Mouse (Mus musculus): ENCODE results near the gene AC109138.7. TPM values are rescaled to one million over a fixed set of nuclear protein-coding genes. Genes with fewer than 3 reads are reported as not detected.

Gene AC109138.7
- polyA plus RNA-seq, 1 experiment from 2014 or later = not detected

DNA sequence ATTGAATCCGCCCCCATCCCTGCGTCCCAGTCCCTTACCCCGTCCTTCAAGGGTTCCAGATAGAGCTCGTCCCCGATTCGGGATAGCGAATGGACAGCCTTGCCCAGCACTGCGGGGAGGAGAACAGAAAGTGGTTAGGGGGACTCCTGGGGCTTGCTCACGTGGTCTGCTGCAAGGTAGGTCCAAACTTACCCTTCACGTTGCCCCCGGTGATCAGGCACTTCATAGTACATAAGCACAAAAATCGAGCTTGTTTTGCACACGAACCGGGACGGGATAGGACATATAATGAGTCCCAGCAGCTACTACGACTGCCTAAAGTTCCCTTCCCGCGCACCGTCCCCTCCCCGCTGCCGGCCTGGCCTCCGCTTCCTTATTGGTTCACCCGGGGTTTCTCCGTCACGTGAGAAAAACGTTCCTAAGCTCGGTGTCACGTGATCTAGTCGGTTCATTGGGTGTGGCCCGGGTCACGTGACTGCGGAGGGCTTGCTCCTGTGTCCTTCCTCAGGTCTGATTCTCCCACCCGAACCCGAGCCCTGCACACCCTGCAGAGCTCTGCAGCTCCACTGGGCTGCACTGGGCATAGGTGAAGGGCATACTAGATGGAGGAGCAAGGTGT is 12.8 kb upstream of the AC109138.7 start, which contains the start of gene Rad9a:
Gene Rad9a, minus strand, starts transcription at position 372 of the 619 bp plus-strand sequence.
- Histone ChIP-seq H3K27ac (ENCODE audit: low read length) (peak within 1 kb of the TSS; percentile 74), H3K27me3 (replicated peaks; ENCODE audit: control insufficient read depth, insufficient read depth, low read length) (no peaks in the 10 kb centered on the region), H3K4me3 (ENCODE audit: low read length) (peak within 1 kb of the TSS; percentile 78), H3K9me3 (ENCODE audit: control insufficient read depth, low read length) (no peaks in the 10 kb centered on the region), H3K4me1 (ENCODE audit: control insufficient read depth, insufficient read depth, low read length) (peaks cover 22% of the 10 kb centered on the region), H3K9ac (ENCODE audit: low read depth, low read length) (peak within 1 kb of the TSS; percentile 85), H3K4me2 (ENCODE audit: low read depth, low read length) (peak within 1 kb of the TSS; percentile 99), H3K36me3 (ENCODE audit: control insufficient read depth, insufficient read depth, low read length) (0 out of 2 replicates have a peak, but pooled peaks cover 6% of the 10 kb centered on the region)
- under 1% methylated on average over 34 of the region's 34 CpGs for WGBS
- peak; percentile 86 for ATAC-seq

GRCm38 (mm10) chr19:4202149-4202548 is 12.0 kb upstream of the AC109138.7 start:
- H3K4me2 ChIP-seq (ENCODE audit: low read depth, low read length) = peak overlapping the region; percentile 99
- peak overlapping the region; percentile 78 for H3K4me3 ChIP-seq (ENCODE audit: low read length)
- H3K9ac ChIP-seq (ENCODE audit: low read depth, low read length) = peak overlapping the region; percentile 85
- ATAC-seq = 0 out of 2 replicates have a peak, but pooled peaks have one; percentile 5
- H3K36me3 ChIP-seq (ENCODE audit: control insufficient read depth, insufficient read depth, low read length) = 0 out of 2 replicates have a peak, but pooled peaks cover 6% of the 10 kb centered on the region
- H3K27me3 ChIP-seq (replicated peaks; ENCODE audit: control insufficient read depth, insufficient read depth, low read length) = no peaks in the 10 kb centered on the region
- H3K27ac ChIP-seq (ENCODE audit: low read length) = no peak overlapping the region; the same call in 1 of the 2 replicates
- H3K4me1 ChIP-seq (ENCODE audit: control insufficient read depth, insufficient read depth, low read length) = peaks cover 15% of the 10 kb centered on the region
- H3K9me3 ChIP-seq (ENCODE audit: control insufficient read depth, low read length) = no peaks in the 10 kb centered on the region
- WGBS = 31% methylated on average over 7 of the region's 7 CpGs

GRCm38 (mm10) chr19:4203148-4203547 is 11.0 kb upstream of the AC109138.7 start:
- WGBS = 60% methylated on average over 3 of the region's 3 CpGs
- 0 out of 2 replicates have a peak, but pooled peaks cover 2% of the 10 kb centered on the region for H3K36me3 ChIP-seq (ENCODE audit: control insufficient read depth, insufficient read depth, low read length)
- H3K4me3 ChIP-seq (ENCODE audit: low read length) = no peak overlapping the region
- H3K4me2 ChIP-seq (ENCODE audit: low read depth, low read length) = no peak overlapping the region
- no peak overlapping the region for H3K9ac ChIP-seq (ENCODE audit: low read depth, low read length)
- no peaks in the 10 kb centered on the region for H3K27me3 ChIP-seq (replicated peaks; ENCODE audit: control insufficient read depth, insufficient read depth, low read length)
- no peak overlapping the region for H3K27ac ChIP-seq (ENCODE audit: low read length)
- no peaks in the 10 kb centered on the region for H3K9me3 ChIP-seq (ENCODE audit: control insufficient read depth, low read length)
- H3K4me1 ChIP-seq (ENCODE audit: control insufficient read depth, insufficient read depth, low read length) = peaks cover 12% of the 10 kb centered on the region
- no peak for ATAC-seq

DNA sequence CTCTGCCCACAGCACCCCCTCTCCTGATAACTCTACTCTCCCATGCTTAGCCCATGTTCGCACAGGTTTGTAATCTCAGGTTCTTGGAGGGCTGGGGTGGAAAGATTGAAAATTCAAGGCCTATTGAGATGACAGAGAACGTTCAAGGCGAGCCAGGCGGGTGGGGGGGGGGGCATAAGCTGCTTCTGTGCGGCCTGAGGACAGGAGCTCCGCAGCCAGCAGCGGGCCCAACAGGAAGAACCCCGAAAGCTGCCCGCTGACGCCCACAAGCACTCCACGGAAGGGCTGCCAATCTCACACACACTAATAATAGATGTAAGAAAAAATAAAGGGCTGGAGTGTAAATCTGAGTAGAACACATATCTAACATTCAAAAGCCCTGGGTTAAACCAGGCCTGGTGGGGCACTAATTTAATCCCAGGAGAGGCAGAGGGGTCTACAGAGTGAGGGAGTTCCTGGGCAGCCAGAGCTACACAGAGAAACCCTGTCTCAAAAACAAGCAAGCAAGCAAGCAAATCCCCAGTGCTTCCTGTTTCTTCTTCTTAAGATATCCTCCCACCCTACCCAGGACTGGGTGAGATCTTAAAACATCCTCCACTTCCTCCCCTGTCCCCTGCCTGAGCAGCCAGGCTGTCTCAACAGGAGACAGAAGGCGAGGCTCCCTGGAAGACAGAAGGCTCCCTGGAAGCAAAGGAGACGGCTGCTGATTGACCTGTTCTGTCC is 10.4 kb upstream of the AC109138.7 start:
- WGBS = 70% methylated on average over 13 of the region's 13 CpGs
- Histone ChIP-seq H3K27ac (ENCODE audit: low read length) (no peak overlapping the region), H3K4me3 (ENCODE audit: low read length) (no peak overlapping the region), H3K36me3 (ENCODE audit: control insufficient read depth, insufficient read depth, low read length) (0 out of 2 replicates have a peak, but pooled peaks cover 2% of the 10 kb centered on the region), H3K4me2 (ENCODE audit: low read depth, low read length) (no peak overlapping the region), H3K27me3 (replicated peaks; ENCODE audit: control insufficient read depth, insufficient read depth, low read length) (no peaks in the 10 kb centered on the region), H3K9ac (ENCODE audit: low read depth, low read length) (no peak overlapping the region), H3K9me3 (ENCODE audit: control insufficient read depth, low read length) (no peaks in the 10 kb centered on the region), H3K4me1 (ENCODE audit: control insufficient read depth, insufficient read depth, low read length) (peaks cover 12% of the 10 kb centered on the region)
- ATAC-seq = no peak

DNA sequence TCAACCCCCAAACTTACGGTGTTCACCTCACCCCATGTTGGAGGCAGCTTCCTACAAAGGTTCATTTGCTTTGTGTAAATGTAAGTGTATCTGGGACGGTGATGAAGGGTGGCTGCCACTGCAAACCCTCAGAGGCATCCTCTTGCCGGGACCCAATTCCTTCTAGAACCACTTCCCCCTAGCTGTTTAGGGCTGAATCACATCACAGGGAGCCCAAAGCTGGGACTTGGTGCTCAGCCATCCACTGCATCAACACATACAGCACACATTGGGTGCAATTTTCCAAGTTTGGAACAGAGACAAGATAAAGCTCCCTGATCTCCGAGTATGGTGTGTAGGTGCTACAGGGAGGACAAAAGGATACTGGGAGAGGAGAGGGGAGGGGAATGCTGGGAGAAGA is 9.3 kb upstream of the AC109138.7 start:
- no peak overlapping the region for H3K4me3 ChIP-seq (ENCODE audit: low read length)
- no peak overlapping the region for H3K4me2 ChIP-seq (ENCODE audit: low read depth, low read length)
- no peak overlapping the region for H3K27ac ChIP-seq (ENCODE audit: low read length)
- H3K9ac ChIP-seq (ENCODE audit: low read depth, low read length) = no peak overlapping the region
- WGBS = 59% methylated on average over 4 of the region's 4 CpGs
- H3K9me3 ChIP-seq (ENCODE audit: control insufficient read depth, low read length) = no peaks in the 10 kb centered on the region
- H3K27me3 ChIP-seq (replicated peaks; ENCODE audit: control insufficient read depth, insufficient read depth, low read length) = no peaks in the 10 kb centered on the region
- no peaks in the 10 kb centered on the region for H3K36me3 ChIP-seq (ENCODE audit: control insufficient read depth, insufficient read depth, low read length)
- no peak for ATAC-seq
- peaks cover 12% of the 10 kb centered on the region for H3K4me1 ChIP-seq (ENCODE audit: control insufficient read depth, insufficient read depth, low read length)

DNA sequence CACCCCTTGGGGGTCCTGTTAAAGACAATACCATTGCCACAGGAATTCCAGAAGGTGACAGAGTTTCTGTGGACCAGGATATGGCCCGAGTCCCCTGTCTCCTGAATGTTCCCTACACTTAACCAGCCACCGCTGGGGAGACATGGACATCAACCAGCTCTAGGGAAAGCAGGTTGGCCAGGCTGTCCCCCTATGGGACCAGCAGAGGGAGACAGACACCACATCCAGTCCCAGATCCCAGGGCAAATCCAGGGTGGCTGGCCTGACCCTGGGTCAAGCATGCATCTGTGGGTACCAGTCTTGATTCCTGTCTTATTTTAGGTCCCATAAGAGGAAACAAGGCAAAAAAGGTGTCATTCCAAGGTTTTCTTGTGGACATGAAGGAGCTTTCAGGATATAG is 7.2 kb upstream of the AC109138.7 start:
- Histone ChIP-seq H3K9me3 (ENCODE audit: control insufficient read depth, low read length) (no peaks in the 10 kb centered on the region), H3K4me3 (ENCODE audit: low read length) (no peak overlapping the region), H3K9ac (ENCODE audit: low read depth, low read length) (no peak overlapping the region), H3K4me1 (ENCODE audit: control insufficient read depth, insufficient read depth, low read length) (peaks cover 3% of the 10 kb centered on the region; the same call in 1 of the 2 replicates), H3K4me2 (ENCODE audit: low read depth, low read length) (no peak overlapping the region), H3K36me3 (ENCODE audit: control insufficient read depth, insufficient read depth, low read length) (no peaks in the 10 kb centered on the region), H3K27ac (ENCODE audit: low read length) (no peak overlapping the region), H3K27me3 (replicated peaks; ENCODE audit: control insufficient read depth, insufficient read depth, low read length) (no peaks in the 10 kb centered on the region)
- peak; percentile 64; the same call in 1 of the 2 replicates for ATAC-seq
- WGBS = 5% methylated on average over 2 of the region's 2 CpGs

- Histone ChIP-seq H3K4me1 (ENCODE audit: control insufficient read depth, insufficient read depth, low read length) (peaks cover 14% of the 10 kb centered on the region), H3K4me3 (ENCODE audit: low read length) (no peak overlapping the region), H3K9me3 (ENCODE audit: control insufficient read depth, low read length) (no peaks in the 10 kb centered on the region), H3K27me3 (replicated peaks; ENCODE audit: control insufficient read depth, insufficient read depth, low read length) (no peaks in the 10 kb centered on the region), H3K9ac (ENCODE audit: low read depth, low read length) (no peak overlapping the region), H3K27ac (ENCODE audit: low read length) (no peak overlapping the region), H3K36me3 (ENCODE audit: control insufficient read depth, insufficient read depth, low read length) (no peaks in the 10 kb centered on the region), H3K4me2 (ENCODE audit: low read depth, low read length) (no peak overlapping the region)
- ATAC-seq = no peak
- 70% methylated on average over 5 of the region's 5 CpGs for WGBS
These were observed 5.6 kb upstream of the AC109138.7 start for GRCm38 (mm10) chr19:4208563-4208962.

- Histone ChIP-seq H3K9ac (ENCODE audit: low read depth, low read length) (peak overlapping the region; percentile 16; the same call in 1 of the 2 replicates), H3K4me3 (ENCODE audit: low read length) (no peak overlapping the region), H3K4me2 (ENCODE audit: low read depth, low read length) (no peak overlapping the region), H3K36me3 (ENCODE audit: control insufficient read depth, insufficient read depth, low read length) (no peaks in the 10 kb centered on the region), H3K4me1 (ENCODE audit: control insufficient read depth, insufficient read depth, low read length) (peaks cover 33% of the 10 kb centered on the region), H3K9me3 (ENCODE audit: control insufficient read depth, low read length) (no peaks in the 10 kb centered on the region), H3K27ac (ENCODE audit: low read length) (no peak overlapping the region), H3K27me3 (replicated peaks; ENCODE audit: control insufficient read depth, insufficient read depth, low read length) (no peaks in the 10 kb centered on the region)
- WGBS = 59% methylated on average over 4 of the region's 4 CpGs
- no peak for ATAC-seq
These were observed 2.1 kb upstream of the AC109138.7 start for GRCm38 (mm10) chr19:4211891-4212588.

GRCm38 (mm10) chr19:4213524-4213974 is 608 bp upstream of the AC109138.7 start:
- peak; percentile 35 for ATAC-seq

More at GRCm38 (mm10) chr19:4213524-4213974, 608 bp upstream of the AC109138.7 start:
- no peaks in the 10 kb centered on the region for H3K27me3 ChIP-seq (replicated peaks; ENCODE audit: control insufficient read depth, insufficient read depth, low read length)
- peak overlapping the region; percentile 98 for H3K9ac ChIP-seq (ENCODE audit: low read depth, low read length)
- peak overlapping the region; percentile 96 for H3K27ac ChIP-seq (ENCODE audit: low read length)
- H3K4me3 ChIP-seq (ENCODE audit: low read length) = peak overlapping the region; percentile 87
- WGBS = 9% methylated on average over 9 of the region's 9 CpGs
- H3K4me1 ChIP-seq (ENCODE audit: control insufficient read depth, insufficient read depth, low read length) = peaks cover 48% of the 10 kb centered on the region
- no peaks in the 10 kb centered on the region for H3K36me3 ChIP-seq (ENCODE audit: control insufficient read depth, insufficient read depth, low read length)
- no peaks in the 10 kb centered on the region for H3K9me3 ChIP-seq (ENCODE audit: control insufficient read depth, low read length)
- peak overlapping the region; percentile 96 for H3K4me2 ChIP-seq (ENCODE audit: low read depth, low read length)
